Mouse (Mus musculus): ENCODE results near the gene Fnip2.
"Not testable (repeated sequence)": the region's sequence is repeated elsewhere in the genome, so short reads cannot be mapped to it uniquely, and the experiment has no call there.

The Fnip2 gene

DNA sequence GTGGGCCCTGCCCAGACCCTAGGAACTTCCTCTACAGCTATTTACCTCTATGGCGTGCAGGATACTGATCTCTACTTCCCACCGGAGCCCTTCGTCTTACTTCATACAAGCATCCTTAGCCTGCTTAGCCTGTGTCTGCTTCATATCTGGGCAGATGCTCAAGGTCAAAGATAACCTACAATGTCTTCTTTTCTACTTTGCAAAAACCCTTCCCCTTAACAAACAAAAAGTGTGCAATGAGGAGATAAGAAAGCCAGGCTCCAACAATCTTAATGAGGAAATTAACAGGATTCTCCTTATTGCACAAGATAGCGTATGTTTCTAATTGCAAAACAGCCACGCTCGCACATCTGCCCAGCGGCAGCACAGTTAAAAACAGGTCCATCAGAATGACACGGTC is 89.2 kb downstream of the Fnip2 start:
- no peak for DNase-seq (ENCODE audit: low spot score in 2 of 2)

DNA sequence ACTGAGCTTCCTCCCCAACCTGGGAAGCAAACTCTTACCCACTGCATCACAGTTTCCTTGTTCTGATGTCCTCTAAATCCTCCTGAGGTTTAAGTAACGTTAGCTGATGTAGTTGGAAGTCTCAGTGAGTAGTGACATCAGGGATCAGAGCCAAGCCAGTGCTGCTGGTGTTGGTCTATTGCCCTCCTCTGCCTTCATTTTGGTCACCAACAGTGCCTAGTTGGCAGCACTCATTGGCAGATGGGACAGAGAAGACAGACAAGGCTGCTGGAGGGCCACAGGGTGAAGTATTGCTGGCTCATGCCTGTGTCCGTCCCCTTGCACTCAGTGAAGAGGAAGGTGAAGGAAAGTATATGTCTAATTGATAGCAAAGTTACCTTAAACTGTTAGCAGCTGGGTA is 91.6 kb downstream of the Fnip2 start:
- peak in 1 of 2 experiments; percentile 39 for DNase-seq (ENCODE audit: low spot score in 2 of 2)

DNA sequence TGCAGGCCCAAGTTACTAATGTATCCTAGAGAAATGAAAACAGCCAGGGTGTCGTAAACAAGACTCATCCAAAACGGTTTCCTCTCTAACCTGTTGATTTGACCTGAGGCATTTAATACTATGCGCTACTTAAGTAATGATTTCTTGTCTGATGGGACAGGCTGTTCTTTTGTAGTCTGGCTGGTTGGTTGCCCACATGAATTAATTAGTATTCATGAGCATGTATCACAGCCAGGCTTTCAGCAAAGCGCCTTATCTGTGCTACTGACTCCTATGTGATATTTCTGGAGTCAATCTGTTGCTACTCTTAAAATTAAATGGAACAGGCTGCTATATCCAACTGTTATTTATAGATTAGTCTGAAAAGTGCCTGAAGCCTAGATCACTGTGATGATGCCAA is 92.7 kb downstream of the Fnip2 start:
- DNase-seq (ENCODE audit: low spot score in 2 of 2): no peak

DNA sequence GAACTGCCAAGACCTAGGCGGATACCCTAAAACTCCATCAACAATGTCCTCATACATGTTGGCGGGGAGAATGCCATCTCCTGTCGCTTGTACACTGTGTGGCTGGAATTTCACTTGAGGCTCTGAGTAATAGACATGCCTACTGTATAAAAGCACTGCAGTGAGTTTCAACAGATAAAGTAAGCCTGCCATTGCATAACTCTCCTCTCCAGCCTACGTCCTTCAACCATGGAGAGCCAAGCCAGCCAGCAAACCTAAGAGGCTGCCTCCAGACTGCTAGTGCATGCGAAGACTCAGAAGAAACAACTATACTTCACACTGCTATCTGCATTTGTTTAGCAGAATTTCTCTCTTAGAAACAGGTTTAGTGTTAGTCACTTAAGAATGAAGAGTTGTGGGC is 95.2 kb downstream of the Fnip2 start:
- no peak for DNase-seq (ENCODE audit: low spot score in 2 of 2)

DNA sequence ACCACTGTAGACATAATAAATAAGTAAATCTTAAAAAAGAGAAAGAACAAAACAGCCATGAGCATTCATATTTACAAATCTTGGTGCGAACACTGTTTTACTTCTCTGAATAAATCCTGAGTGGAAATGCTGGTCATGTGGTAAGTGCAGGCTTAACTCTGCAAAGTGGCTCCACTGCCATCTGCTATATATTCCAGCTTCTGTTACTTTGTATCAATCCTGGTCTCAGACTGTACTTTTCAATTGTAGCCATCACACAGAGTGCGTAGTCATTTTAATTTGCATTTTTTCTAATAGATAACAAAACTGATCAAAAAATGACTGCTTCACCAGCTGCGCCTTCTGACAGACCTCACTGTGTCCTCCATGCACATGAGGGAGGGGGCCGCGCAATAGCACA is 98.2 kb downstream of the Fnip2 start:
- no peak for DNase-seq (ENCODE audit: low spot score in 2 of 2)

DNA sequence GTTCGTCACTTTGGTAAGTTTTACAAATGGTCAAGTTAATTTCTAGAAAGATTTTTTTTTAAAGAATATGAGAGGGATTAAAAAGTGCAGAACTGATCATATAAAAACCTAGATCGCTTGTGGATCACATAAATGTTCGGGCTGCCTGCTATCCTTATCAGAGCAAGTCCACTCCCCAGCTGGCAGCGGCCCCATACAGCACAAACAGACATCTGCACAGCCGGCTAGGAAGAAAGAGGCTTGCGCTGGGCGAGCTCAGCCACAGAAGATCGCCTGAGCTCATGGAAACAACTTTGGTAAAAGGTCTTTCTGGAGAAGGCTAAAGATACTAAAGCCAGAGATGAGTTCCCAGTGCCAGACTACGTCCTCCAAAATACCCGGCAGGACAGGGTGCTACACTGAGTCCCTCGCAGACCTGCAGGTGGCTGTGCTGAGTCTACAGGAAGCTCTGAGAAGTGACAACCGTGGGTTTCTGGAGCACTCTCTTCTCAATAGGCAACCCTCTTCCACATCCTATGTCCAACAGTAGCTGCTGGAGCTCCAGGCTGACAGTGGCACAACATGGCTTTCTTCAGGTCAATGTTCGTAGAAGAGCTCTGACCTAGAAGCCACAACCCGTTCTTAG is 108.8 kb downstream of the Fnip2 start:
- DNase-seq (ENCODE audit: low spot score in 2 of 2): no peak

DNA sequence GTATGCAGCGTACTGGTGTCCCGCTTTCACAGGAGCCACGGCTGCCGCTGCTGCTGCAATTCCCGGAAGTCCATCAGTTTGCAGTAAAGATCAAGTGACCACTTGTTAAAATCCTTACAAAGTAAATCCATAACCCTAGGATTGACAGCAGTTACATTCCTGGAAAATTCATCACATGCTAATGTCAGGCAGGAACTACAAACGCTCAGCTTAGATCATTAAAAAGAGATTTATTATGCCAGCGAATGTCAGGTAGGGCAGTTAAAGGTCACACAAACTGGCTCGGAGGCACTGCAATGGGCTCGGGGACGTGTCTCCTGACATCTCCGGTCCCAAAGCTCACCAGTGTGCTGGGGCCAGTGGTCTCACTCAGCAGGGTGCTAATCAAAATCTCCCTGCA is 111.8 kb downstream of the Fnip2 start:
- no peak for DNase-seq (ENCODE audit: low spot score in 2 of 2)

DNA sequence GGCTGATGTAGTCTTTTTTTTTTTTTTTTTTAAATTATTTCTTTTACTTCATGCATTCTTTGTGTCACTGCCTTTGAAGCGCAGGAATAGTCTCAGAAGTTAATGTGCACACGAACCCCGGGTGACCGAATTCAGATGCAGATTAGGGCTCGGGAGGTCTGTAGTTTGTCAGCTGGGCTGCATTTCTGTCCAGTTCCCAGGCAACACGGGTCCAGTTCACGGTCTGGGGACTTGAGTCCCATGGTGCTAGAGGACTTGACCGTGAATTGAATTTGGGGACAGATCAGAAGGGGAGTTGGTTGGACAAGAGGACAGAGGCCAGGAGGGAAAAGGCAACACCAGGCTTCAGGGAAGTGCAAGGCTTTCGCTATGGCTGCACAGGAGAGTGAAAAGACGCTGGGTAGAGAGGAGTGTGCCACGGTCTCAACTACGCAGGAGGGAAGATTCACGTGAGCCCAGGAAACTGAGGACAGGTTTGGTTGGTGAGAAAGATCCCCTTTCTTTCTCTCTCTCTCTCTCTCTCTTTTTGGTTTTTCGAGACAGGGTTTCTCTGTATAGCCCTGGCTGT is 114.8 kb downstream of the Fnip2 start:
- DNase-seq (ENCODE audit: low spot score in 2 of 2): no peak

DNA sequence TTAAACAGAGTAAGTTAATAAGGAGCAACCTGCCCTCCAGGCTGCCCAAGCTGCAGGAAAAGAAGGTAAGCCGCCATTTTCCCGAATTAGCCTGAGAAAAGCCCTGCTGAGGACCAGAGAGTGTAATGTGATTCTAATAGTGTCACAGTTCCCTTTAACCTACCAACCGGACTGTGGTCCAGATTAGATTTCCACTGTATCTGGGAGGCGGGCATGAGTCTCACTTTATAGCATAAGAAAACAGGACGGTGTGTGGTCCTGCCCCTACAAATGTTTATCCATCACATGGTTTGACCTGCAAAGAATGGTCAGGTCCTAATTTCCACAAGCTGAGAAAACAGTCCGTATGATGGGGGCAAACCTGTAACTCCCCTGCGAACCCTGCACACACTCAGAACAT is 118.2 kb downstream of the Fnip2 start:
- DNase-seq (ENCODE audit: low spot score in 2 of 2): no peak

DNA sequence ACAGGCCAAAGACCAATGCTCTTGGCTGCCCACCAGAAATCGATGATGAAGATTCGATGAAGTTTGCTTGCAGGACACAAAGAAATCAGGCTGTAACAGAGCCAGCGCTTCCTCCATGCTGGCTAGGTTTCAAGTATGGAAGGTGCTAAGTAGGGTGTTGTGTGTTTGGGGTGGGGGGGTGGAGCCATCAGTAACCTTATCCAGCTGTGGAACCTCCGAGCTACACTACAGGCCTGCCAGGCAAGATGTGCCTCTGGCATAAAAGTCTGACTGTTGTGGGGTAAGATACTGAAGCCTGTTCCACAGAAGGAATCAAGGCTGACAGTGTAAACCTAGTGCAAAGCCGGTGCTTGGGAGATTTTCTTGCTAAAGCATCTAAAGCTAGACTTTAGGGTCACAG is 119.2 kb downstream of the Fnip2 start:
- no peak for DNase-seq (ENCODE audit: low spot score in 2 of 2)

DNA sequence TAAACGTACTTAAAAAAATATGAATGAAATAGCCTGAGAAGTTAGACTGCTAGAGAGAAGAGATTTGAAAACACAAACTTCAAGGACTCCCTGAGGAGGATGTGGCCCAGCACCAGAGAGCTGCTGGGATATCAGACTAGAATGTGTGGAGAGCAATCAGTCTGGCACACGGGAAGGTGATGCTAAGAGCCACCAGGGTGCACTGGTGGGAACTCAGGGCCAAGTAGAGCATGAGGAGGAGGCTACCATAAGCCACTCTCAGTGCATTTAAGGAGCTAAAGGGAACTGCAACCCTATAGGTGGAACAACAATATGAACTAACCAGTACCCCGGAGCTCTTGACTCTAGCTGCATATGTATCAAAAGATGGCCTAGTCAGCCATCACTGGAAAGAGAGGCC is 120.9 kb downstream of the Fnip2 start:
- not testable (repeated sequence) for DNase-seq (ENCODE audit: low spot score in 2 of 2)

DNA sequence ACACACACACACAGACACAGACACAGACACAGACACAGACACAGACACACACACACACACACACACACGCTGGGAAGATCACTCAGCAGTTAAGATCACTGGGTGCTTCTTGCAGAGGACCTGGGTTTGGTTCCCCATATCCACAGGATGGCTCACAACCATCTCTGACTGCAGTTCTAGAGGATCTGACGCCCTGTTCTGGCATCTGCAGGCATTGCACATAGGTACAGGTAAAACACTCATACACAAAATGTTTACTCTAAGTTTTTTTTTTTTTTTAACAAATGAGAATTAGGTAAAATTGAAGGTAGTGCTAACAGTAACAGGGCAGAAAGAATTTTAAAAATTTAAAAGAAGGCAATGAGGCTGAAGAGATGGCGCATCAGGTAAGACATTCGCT is 121.5 kb downstream of the Fnip2 start:
- no peak for DNase-seq (ENCODE audit: low spot score in 2 of 2)

DNA sequence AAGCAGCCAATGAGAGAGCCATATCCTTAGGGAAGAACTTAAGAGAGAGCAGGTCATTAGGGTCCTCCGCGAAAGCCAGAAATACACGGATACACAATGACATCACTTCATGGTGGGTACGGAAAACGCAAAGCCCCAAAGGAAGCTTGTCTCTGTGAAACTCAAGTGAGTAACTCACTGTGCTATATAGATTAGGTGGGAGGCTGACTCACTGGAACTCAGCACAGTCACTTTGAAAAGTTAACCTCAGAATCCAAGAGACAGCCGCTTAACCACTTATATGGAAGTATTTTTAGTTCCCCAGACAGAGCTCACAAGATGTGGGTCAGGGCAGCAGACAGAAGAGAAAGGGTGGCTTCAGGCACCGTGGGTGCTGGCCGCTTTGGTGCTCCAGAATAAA is 122.6 kb downstream of the Fnip2 start:
- no peak for DNase-seq (ENCODE audit: low spot score in 2 of 2)

DNA sequence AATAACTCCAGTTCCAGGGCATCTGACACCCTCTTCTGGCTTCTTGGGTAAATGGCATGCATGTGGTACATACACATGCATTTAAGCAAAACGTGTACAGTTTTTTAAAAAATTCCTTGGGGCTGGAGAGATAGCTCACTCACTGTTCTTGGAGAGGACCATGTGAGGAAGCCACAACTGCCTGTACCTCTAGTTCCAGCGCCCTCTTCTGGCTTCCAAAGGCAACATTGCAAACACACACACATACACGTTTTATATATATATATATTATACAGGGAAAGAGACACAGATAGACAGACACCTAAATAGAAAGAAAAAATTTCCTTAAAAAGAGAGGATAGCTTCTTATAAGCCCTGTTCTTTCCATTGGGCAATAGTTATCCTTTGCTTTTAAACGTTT is 123.7 kb downstream of the Fnip2 start:
- DNase-seq (ENCODE audit: low spot score in 2 of 2): no peak

DNA sequence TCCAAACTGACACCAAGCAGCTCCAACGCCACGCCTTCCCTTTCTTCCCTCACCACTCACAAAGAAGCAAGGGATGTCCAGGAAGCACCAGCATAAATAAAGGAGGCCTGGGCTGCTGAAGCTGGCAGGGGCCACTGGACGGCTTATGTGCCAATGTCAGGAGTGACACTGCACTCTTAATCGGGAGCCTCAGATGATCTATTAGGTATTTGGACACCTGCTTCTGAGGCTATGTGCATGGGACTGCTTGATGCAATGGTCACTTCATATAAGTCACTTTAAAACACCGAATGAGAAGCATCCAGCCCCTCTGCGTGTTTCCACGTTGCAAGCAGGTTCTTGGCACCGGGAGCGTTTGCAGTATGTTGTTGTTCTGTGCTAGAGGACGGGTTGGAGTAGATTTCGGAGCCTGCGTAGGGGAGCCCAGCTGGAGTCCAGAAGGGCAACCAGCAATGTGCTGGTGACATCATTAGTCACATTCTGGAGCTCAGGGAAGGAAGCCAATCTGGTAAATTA is 126.6 kb downstream of the Fnip2 start:
- DNase-seq (ENCODE audit: low spot score in 2 of 2): peak in 1 of 2 experiments; percentile 47

DNA sequence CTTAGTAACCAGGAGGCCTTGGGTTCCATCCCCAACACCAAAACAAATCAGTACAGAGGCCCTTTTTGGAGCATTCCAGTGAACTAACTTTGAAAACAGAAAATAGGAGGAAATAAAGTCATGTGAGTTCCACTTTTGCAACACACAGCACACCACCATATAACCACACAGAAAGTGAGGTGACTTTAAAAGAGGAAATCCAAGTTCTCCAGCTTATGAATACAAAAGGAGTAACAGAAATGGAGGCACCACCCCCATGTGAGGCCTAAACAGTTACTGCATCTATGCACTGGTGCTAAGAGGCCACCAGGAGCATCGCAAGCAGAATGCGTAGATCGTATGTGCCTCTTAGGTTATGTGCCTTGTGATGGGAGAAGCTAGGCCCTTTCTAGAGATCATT is 129.3 kb downstream of the Fnip2 start:
- no peak for DNase-seq (ENCODE audit: low spot score in 2 of 2)

DNA sequence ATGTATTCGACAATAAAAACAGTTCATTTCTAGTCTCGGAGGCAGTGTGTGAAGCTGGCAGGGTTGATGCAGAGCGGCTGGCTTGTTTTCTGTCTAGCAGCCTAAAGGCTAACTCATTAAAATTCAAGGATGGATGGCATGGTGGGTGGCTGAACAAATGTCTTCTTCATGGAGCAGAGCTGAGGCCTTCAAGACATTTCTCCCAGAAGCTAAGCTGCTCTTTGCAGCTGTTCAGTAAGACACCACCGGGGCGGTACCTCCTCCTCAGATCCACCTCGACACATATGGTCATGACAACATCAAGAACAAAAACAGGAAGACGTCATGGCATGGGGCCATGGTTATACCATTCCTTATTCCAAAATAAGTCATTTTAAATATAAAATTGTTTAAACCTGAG is 131.4 kb downstream of the Fnip2 start:
- no peak for DNase-seq (ENCODE audit: low spot score in 2 of 2)

DNA sequence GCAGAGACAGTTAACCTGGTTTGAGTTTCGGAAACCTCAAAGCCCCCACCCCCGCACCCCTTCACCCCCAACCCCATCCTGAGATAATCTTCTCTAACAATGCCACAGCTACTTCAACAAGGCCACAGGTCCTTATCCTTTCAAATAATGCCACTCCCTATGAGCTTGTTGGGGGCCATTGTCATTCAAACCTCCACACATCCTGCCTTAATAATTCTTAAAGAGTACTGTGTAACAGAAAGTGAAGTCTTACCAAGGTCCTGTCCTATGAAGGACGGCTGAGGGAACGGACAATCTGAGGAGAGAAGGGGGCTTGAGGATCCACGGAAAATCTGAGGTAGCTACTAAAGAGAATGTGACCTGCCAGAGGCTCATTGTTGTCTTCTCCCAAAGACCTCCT is 132.6 kb downstream of the Fnip2 start:
- no peak for DNase-seq (ENCODE audit: low spot score in 2 of 2)

DNA sequence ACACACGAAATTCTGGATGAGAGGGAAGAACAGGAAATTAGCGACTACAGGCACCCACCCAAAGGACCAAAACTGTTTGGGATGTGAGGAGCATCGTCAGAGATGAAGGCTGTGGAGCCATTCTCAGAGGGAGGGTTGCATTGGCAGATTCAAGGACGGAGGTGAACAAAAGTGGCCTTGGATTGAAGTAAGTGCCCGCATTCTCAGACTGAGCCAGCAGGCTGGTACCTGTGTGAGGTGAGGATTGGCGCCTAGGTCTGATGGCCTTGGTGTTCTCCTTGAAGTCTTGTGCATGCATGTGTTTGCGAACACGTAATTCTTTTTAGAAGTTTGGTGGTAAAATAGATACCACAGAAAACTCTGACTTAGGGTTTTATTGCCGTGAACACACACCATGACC is 133.2 kb downstream of the Fnip2 start:
- DNase-seq (ENCODE audit: low spot score in 2 of 2): no peak

DNA sequence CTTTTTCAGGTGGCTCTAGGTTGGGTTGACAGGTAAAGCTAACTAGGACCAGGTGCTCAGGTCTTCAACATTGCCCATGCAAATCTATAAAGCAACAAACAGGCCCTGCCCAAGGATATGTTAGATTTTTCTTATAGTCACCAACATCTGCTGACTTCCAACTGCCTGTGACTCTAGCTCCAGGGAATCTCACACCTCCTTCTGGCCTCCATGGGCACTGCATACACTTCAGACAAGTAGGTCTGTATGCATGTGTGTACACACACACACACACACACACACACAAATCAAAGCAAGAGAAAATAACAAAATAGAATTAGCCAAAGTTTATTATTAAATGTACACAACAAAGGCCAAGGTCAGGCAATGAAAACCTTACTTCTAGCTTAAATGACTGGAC is 134.0 kb downstream of the Fnip2 start:
- DNase-seq (ENCODE audit: low spot score in 2 of 2): no peak

DNA sequence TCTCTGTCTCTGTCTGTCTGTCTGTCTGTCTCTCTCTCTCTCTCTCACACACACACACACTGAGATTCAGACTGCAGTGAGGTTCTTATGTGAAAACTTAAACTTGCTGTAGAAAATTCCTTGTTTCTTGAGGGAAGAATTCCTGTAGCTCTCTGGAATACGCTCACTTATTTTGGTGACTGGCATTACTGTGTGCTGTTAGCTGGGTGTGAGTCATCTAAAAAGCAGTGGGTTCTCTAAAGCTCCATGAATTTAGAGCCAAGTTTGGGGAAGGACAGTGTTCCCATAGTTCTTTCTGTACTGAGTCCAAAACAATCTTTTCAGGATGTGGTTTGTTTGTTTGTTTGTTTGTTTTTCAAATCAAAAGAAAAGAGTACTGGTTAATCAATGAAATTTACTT is 142.2 kb downstream of the Fnip2 start:
- no peak for DNase-seq (ENCODE audit: low spot score in 2 of 2)

DNA sequence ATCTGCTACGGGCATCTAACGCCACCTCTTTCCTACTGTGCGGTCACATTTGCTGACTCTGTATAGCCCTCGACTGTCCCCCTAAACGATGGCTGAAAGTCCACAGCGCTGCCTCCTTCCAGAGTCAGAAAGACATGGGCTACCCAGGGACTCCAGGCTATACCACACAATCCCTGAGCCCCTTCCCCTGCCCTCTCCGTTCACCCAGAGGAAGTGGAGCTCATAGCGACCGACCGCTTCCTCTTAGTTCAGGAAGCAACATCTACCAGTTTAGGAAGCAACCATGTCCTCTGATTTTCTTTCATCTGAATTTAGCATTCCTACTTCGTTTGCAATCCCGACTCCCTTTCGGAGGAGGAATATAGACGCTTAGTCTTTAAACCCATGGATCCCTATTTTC is 148.7 kb downstream of the Fnip2 start:
- DNase-seq (ENCODE audit: low spot score in 2 of 2): no peak

DNA sequence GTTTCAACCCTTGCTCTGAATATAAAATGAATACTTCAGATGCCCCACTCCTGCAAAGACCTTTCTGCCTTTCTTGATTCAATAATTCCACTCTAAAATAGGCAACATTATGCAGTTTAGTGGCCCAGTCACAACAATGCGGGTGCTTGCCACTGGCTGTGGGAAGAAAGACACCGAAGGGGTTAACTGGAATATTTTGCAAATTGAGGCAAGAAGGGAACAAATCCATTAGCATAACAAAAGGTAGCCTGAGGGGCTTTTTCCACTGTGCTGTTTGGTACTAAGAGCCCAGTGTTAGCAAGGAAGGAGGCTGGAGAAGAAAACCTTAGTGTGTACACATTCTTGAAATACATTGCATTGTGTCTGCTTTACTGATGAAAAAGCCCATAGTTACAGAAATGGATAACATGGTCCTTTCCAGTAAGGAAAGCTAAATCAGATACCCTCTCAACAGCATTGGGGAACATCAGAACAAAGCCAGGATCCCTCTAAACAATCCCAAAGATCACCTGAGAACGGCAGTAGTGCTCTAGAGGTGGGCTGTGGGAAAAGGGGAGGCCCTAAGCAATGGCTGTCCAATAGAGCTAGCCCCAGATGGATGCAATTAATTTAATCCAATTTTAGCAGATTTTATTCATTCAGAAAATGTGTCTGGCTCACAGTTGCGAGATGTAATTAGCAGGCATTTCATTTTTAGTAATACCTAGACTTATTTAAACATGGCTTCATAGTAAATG is 150.5 kb downstream of the Fnip2 start:
- DNase-seq (ENCODE audit: low spot score in 2 of 2): no peak

All from cerebellum, postnatal 4 days (tissue).